23 mouse cellular contexts compared by ENCODE assay signal in genomic region chr14:13948345-13948744, GRCm38 (mm10). TPM values are rescaled to one million over a fixed set of nuclear protein-coding genes. Genes with fewer than 3 reads are reported as not detected.
"Had no signal": no experiment of that assay in that cellular context is flagged by ENCODE, and none has a peak within 500 bp of the region (broad histone marks: within the 10 kb centered on the region; RNA-seq: fewer than 3 reads in every experiment).

No protein-coding gene starts in this region.

- H3K9ac ChIP-seq: limb, embryonic 15.5 days; liver, embryonic 12.5 days; lung, embryonic 14.5 days; midbrain, embryonic 12.5 days; stomach, embryonic 15.5 days had no signal

- H3K4me2 ChIP-seq: limb, embryonic 15.5 days; liver, embryonic 12.5 days; lung, embryonic 14.5 days; midbrain, embryonic 12.5 days; stomach, embryonic 15.5 days had no signal

- ATAC-seq: liver, embryonic 12.5 days had no signal

- DNase-seq: kidney, adult 9 months; kidney, postnatal 36 days; layer of hippocampus, adult 9-11 months; layer of hippocampus, postnatal 36 days; lung, embryonic 14.5 days; lung, postnatal 10 days; lung, postnatal 4 days; right cerebral cortex, postnatal 14 days; thymus, adult 2 months; thymus, postnatal 25 days had no signal

- H3K27me3 ChIP-seq: limb, embryonic 15.5 days; liver, embryonic 12.5 days; midbrain, embryonic 12.5 days; stomach, embryonic 15.5 days had no signal

- H3K9me3 ChIP-seq: limb, embryonic 15.5 days; liver, embryonic 12.5 days; midbrain, embryonic 12.5 days; stomach, embryonic 15.5 days had no signal

- H3K27ac ChIP-seq: kidney, postnatal 0 days; limb, embryonic 15.5 days; liver, embryonic 12.5 days; midbrain, embryonic 12.5 days; stomach, embryonic 15.5 days had no signal

- H3K4me3 ChIP-seq: limb, embryonic 15.5 days; liver, embryonic 12.5 days; midbrain, embryonic 12.5 days; stomach, embryonic 15.5 days had no signal

- H3K4me1 ChIP-seq: limb, embryonic 15.5 days; liver, embryonic 12.5 days; midbrain, embryonic 12.5 days; stomach, embryonic 15.5 days had no signal

RNA-seq across cellular contexts. Expression of gene Gm281, which starts 34.1 kb away (rescaled TPM):
- total RNA-seq: layer of hippocampus, adult 18-20 months; layer of hippocampus, postnatal 36 days; left cerebral cortex, adult 8-10 months; left cerebral cortex, postnatal 25 days; megakaryocyte, adult 5-6 weeks had no signal
- polyA plus RNA-seq: kidney, postnatal 0 days; limb, embryonic 11.5 days; limb, embryonic 15.5 days; liver, embryonic 12.5 days; liver, embryonic 16.5 days; midbrain, embryonic 12.5 days; spleen, adult 2 months; stomach, embryonic 15.5 days; urinary bladder, adult 2 months had no signal
